Mouse (Mus musculus): Measurements from ENCODE around the gene Nr2c2ap. TPM values are rescaled to one million over a fixed set of nuclear protein-coding genes. Genes with fewer than 3 reads are reported as not detected.

The Nr2c2ap gene
- polyA plus RNA-seq, 1 experiment from 2014 or later = 32.0 TPM

- Histone ChIP-seq H3K4me3 (ENCODE audit: low read depth, low read length) (no peak overlapping the region), H3K9ac (replicated peaks; ENCODE audit: low read depth) (no peak overlapping the region), H3K27me3 (replicated peaks; ENCODE audit: insufficient read depth, low read length) (no peaks in the 10 kb centered on the region), H3K4me1 (ENCODE audit: insufficient read depth, low read depth, low read length) (no peaks in the 10 kb centered on the region; the same call in 1 of the 2 replicates), H3K27ac (ENCODE audit: low read length) (no peak overlapping the region), H3K9me3 (ENCODE audit: low read length) (no peaks in the 10 kb centered on the region), H3K36me3 (ENCODE audit: insufficient read depth, low read length) (no peaks in the 10 kb centered on the region), H3K4me2 (replicated peaks; ENCODE audit: low read depth, low read length) (no peak overlapping the region)
- whole genome bisulfite sequencing = 89% methylated on average over 1 of the region's 1 CpGs
- ATAC-seq (no peak), DNase-seq (ENCODE audit: low spot score) (no peak)
- TF ChIP-seq CTCF (IDR thresholded peaks at IDR 0.05) (no peak), EP300 (IDR thresholded peaks at IDR 0.05) (no peak)
These were observed 26.2 kb downstream of the Nr2c2ap start for GRCm38 (mm10) chr8:70157240-70157800.

GRCm38 (mm10) chr8:70158069-70158853 lies 27.1 kb downstream of the Nr2c2ap start:
- Histone ChIP-seq H3K9ac (replicated peaks; ENCODE audit: low read depth) (no peak overlapping the region), H3K4me1 (ENCODE audit: insufficient read depth, low read depth, low read length) (no peaks in the 10 kb centered on the region; the same call in 1 of the 2 replicates), H3K27ac (ENCODE audit: low read length) (no peak overlapping the region), H3K9me3 (ENCODE audit: low read length) (no peaks in the 10 kb centered on the region), H3K36me3 (ENCODE audit: insufficient read depth, low read length) (no peaks in the 10 kb centered on the region), H3K4me3 (ENCODE audit: low read depth, low read length) (peak overlapping the region; percentile 33), H3K4me2 (replicated peaks; ENCODE audit: low read depth, low read length) (peak overlapping the region; percentile 78), H3K27me3 (replicated peaks; ENCODE audit: insufficient read depth, low read length) (no peaks in the 10 kb centered on the region)
- ATAC-seq (peak; percentile 90), DNase-seq (ENCODE audit: low spot score) (peak; percentile 72)
- 11% methylated on average over 40 of the region's 40 CpGs for WGBS
- TF ChIP-seq EP300 (IDR thresholded peaks at IDR 0.05) = no peak
- TF ChIP-seq CTCF (IDR thresholded peaks at IDR 0.05) = no peak

GRCm38 (mm10) chr8:70159211-70159610 lies 28.1 kb downstream of the Nr2c2ap start:
- H3K4me1 ChIP-seq (ENCODE audit: insufficient read depth, low read depth, low read length) = no peaks in the 10 kb centered on the region; the same call in 1 of the 2 replicates
- H3K27me3 ChIP-seq (replicated peaks; ENCODE audit: insufficient read depth, low read length) = no peaks in the 10 kb centered on the region
- H3K4me2 ChIP-seq (replicated peaks; ENCODE audit: low read depth, low read length) = no peak overlapping the region
- no peak for TF ChIP-seq EP300 (IDR thresholded peaks at IDR 0.05)
- TF ChIP-seq CTCF (IDR thresholded peaks at IDR 0.05) = no peak
- H3K27ac ChIP-seq (ENCODE audit: low read length) = no peak overlapping the region
- no peak overlapping the region for H3K9ac ChIP-seq (replicated peaks; ENCODE audit: low read depth)
- H3K4me3 ChIP-seq (ENCODE audit: low read depth, low read length) = no peak overlapping the region
- no peaks in the 10 kb centered on the region for H3K36me3 ChIP-seq (ENCODE audit: insufficient read depth, low read length)
- 85% methylated on average over 4 of the region's 4 CpGs for WGBS
- ATAC-seq = no peak
- no peak for DNase-seq (ENCODE audit: low spot score)
- H3K9me3 ChIP-seq (ENCODE audit: low read length) = no peaks in the 10 kb centered on the region

- Histone ChIP-seq H3K36me3 (ENCODE audit: insufficient read depth, low read length) (no peaks in the 10 kb centered on the region), H3K4me1 (ENCODE audit: insufficient read depth, low read depth, low read length) (no peaks in the 10 kb centered on the region; the same call in 1 of the 2 replicates), H3K9ac (replicated peaks; ENCODE audit: low read depth) (no peak overlapping the region), H3K9me3 (ENCODE audit: low read length) (no peaks in the 10 kb centered on the region), H3K27ac (ENCODE audit: low read length) (no peak overlapping the region), H3K4me3 (ENCODE audit: low read depth, low read length) (no peak overlapping the region), H3K27me3 (replicated peaks; ENCODE audit: insufficient read depth, low read length) (no peaks in the 10 kb centered on the region), H3K4me2 (replicated peaks; ENCODE audit: low read depth, low read length) (no peak overlapping the region)
- TF ChIP-seq CTCF (IDR thresholded peaks at IDR 0.05) (no peak), EP300 (IDR thresholded peaks at IDR 0.05) (no peak)
- no peak for ATAC-seq
- DNase-seq (ENCODE audit: low spot score) = no peak
- 53% methylated on average over 13 of the region's 13 CpGs for WGBS
These were observed 28.9 kb downstream of the Nr2c2ap start for GRCm38 (mm10) chr8:70160015-70160414.

GRCm38 (mm10) chr8:70163316-70163715 lies 32.2 kb downstream of the Nr2c2ap start:
- Histone ChIP-seq H3K4me2 (replicated peaks; ENCODE audit: low read depth, low read length) (no peak overlapping the region), H3K27ac (ENCODE audit: low read length) (no peak overlapping the region), H3K9ac (replicated peaks; ENCODE audit: low read depth) (no peak overlapping the region), H3K27me3 (replicated peaks; ENCODE audit: insufficient read depth, low read length) (no peaks in the 10 kb centered on the region), H3K4me1 (ENCODE audit: insufficient read depth, low read depth, low read length) (no peaks in the 10 kb centered on the region; the same call in 1 of the 2 replicates), H3K4me3 (ENCODE audit: low read depth, low read length) (no peak overlapping the region), H3K36me3 (ENCODE audit: insufficient read depth, low read length) (no peaks in the 10 kb centered on the region), H3K9me3 (ENCODE audit: low read length) (no peaks in the 10 kb centered on the region)
- WGBS = 59% methylated on average over 3 of the region's 3 CpGs
- ATAC-seq (peak; percentile 27; the same call in 1 of the 2 replicates), DNase-seq (ENCODE audit: low spot score) (peak; percentile 51)
- no peak for TF ChIP-seq CTCF (IDR thresholded peaks at IDR 0.05)
- peak; percentile 71 for TF ChIP-seq EP300 (IDR thresholded peaks at IDR 0.05)

GRCm38 (mm10) chr8:70166504-70167110 lies 35.5 kb downstream of the Nr2c2ap start:
- peak; percentile 84 for ATAC-seq
- no peak overlapping the region for H3K27ac ChIP-seq (ENCODE audit: low read length)
- H3K27me3 ChIP-seq (replicated peaks; ENCODE audit: insufficient read depth, low read length) = no peaks in the 10 kb centered on the region

More at GRCm38 (mm10) chr8:70166504-70167110, 35.5 kb downstream of the Nr2c2ap start:
- 3% methylated on average over 20 of the region's 21 CpGs for WGBS
- TF ChIP-seq CTCF (IDR thresholded peaks at IDR 0.05) (peak; percentile 98), EP300 (IDR thresholded peaks at IDR 0.05) (no peak)
- Histone ChIP-seq H3K36me3 (ENCODE audit: insufficient read depth, low read length) (no peaks in the 10 kb centered on the region), H3K9me3 (ENCODE audit: low read length) (no peaks in the 10 kb centered on the region), H3K4me1 (ENCODE audit: insufficient read depth, low read depth, low read length) (no peaks in the 10 kb centered on the region), H3K4me3 (ENCODE audit: low read depth, low read length) (0 out of 2 replicates have a peak overlapping the region, but pooled peaks have one; percentile 8), H3K9ac (replicated peaks; ENCODE audit: low read depth) (no peak overlapping the region), H3K4me2 (replicated peaks; ENCODE audit: low read depth, low read length) (peak overlapping the region; percentile 47)
- peak; percentile 81 for DNase-seq (ENCODE audit: low spot score)
